Mouse (Mus musculus): ENCODE data around the gene Tmem178b. TPM values are rescaled to one million over a fixed set of nuclear protein-coding genes. Genes with fewer than 3 reads are reported as not detected.

Tmem178b gene
- total RNA-seq, 4 experiments from 2014 or later = 199 to 227 (median 211) TPM

GRCm38 (mm10) chr6:40145601-40146000 lies 272.5 kb downstream of the Tmem178b start:
- DNase-seq (ENCODE audit: low spot score in 2 of 2) = no peak

GRCm38 (mm10) chr6:40152241-40152640 lies 279.2 kb downstream of the Tmem178b start:
- DNase-seq (ENCODE audit: low spot score in 2 of 2) = no peak

GRCm38 (mm10) chr6:40161381-40161780 lies 288.3 kb downstream of the Tmem178b start:
- peak in 1 of 2 experiments; percentile 46 for DNase-seq (ENCODE audit: low spot score in 2 of 2)

- no peak for DNase-seq (ENCODE audit: low spot score in 2 of 2)
Measured at GRCm38 (mm10) chr6:40173559-40173958, 300.5 kb downstream of the Tmem178b start.

- peak in 1 of 2 experiments; percentile 71 for DNase-seq (ENCODE audit: low spot score in 2 of 2)
Measured at GRCm38 (mm10) chr6:40177870-40178269, 304.8 kb downstream of the Tmem178b start.

GRCm38 (mm10) chr6:40180551-40180950 lies 307.5 kb downstream of the Tmem178b start:
- no peak for DNase-seq (ENCODE audit: low spot score in 2 of 2)

- DNase-seq (ENCODE audit: low spot score in 2 of 2) = peak in 1 of 2 experiments; percentile 31
Measured at GRCm38 (mm10) chr6:40200661-40201060, 327.6 kb downstream of the Tmem178b start.

- no peak for DNase-seq (ENCODE audit: low spot score in 2 of 2)
Measured at GRCm38 (mm10) chr6:40202602-40203001, 329.5 kb downstream of the Tmem178b start.

- DNase-seq (ENCODE audit: low spot score in 2 of 2) = no peak
Measured at GRCm38 (mm10) chr6:40205380-40205779, 332.3 kb downstream of the Tmem178b start.

GRCm38 (mm10) chr6:40208014-40208413 lies 334.9 kb downstream of the Tmem178b start:
- DNase-seq (ENCODE audit: low spot score in 2 of 2) = no peak

- DNase-seq (ENCODE audit: low spot score in 2 of 2) = no peak
Measured at GRCm38 (mm10) chr6:40209172-40209571, 336.1 kb downstream of the Tmem178b start.

GRCm38 (mm10) chr6:40217154-40217553 lies 344.1 kb downstream of the Tmem178b start:
- no peak for DNase-seq (ENCODE audit: low spot score in 2 of 2)

GRCm38 (mm10) chr6:40217651-40218050 lies 344.6 kb downstream of the Tmem178b start:
- no peak for DNase-seq (ENCODE audit: low spot score in 2 of 2)

- no peak for DNase-seq (ENCODE audit: low spot score in 2 of 2)
Measured at GRCm38 (mm10) chr6:40220634-40221120, 347.6 kb downstream of the Tmem178b start.

GRCm38 (mm10) chr6:40225585-40226280 lies 352.7 kb downstream of the Tmem178b start:
- no peak for DNase-seq (ENCODE audit: low spot score in 2 of 2)

- DNase-seq (ENCODE audit: low spot score in 2 of 2) = no peak
Measured at GRCm38 (mm10) chr6:40228981-40229380, 355.9 kb downstream of the Tmem178b start.

- no peak for DNase-seq (ENCODE audit: low spot score in 2 of 2)
Measured at GRCm38 (mm10) chr6:40229985-40230384, 356.9 kb downstream of the Tmem178b start.

- no peak for DNase-seq (ENCODE audit: low spot score in 2 of 2)
Measured at GRCm38 (mm10) chr6:40234066-40234465, 361.0 kb downstream of the Tmem178b start.

GRCm38 (mm10) chr6:40235793-40236470 lies 362.9 kb downstream of the Tmem178b start:
- DNase-seq (ENCODE audit: low spot score in 2 of 2) = peak; percentile 42 to 79

- DNase-seq (ENCODE audit: low spot score in 2 of 2) = no peak
Measured at GRCm38 (mm10) chr6:40236841-40237765, 364.0 kb downstream of the Tmem178b start.

GRCm38 (mm10) chr6:40238857-40239256 lies 365.8 kb downstream of the Tmem178b start:
- no peak for DNase-seq (ENCODE audit: low spot score in 2 of 2)

- DNase-seq (ENCODE audit: low spot score in 2 of 2) = no peak
Measured at GRCm38 (mm10) chr6:40240671-40241070, 367.6 kb downstream of the Tmem178b start.
